Mouse (Mus musculus): ENCODE measurements around the gene Teddm2. TPM values are rescaled to one million over a fixed set of nuclear protein-coding genes. Genes with fewer than 3 reads are reported as not detected.
A peak's percentile ranks its signal among the peaks of the same experiment; 100 is the strongest.
"Not testable (repeated sequence)": the region's sequence is repeated elsewhere in the genome, so short reads cannot be mapped to it uniquely, and the experiment has no call there.

Teddm2 gene
- polyA plus RNA-seq, 1 experiment from 2014 or later = 1.6 TPM

DNA sequence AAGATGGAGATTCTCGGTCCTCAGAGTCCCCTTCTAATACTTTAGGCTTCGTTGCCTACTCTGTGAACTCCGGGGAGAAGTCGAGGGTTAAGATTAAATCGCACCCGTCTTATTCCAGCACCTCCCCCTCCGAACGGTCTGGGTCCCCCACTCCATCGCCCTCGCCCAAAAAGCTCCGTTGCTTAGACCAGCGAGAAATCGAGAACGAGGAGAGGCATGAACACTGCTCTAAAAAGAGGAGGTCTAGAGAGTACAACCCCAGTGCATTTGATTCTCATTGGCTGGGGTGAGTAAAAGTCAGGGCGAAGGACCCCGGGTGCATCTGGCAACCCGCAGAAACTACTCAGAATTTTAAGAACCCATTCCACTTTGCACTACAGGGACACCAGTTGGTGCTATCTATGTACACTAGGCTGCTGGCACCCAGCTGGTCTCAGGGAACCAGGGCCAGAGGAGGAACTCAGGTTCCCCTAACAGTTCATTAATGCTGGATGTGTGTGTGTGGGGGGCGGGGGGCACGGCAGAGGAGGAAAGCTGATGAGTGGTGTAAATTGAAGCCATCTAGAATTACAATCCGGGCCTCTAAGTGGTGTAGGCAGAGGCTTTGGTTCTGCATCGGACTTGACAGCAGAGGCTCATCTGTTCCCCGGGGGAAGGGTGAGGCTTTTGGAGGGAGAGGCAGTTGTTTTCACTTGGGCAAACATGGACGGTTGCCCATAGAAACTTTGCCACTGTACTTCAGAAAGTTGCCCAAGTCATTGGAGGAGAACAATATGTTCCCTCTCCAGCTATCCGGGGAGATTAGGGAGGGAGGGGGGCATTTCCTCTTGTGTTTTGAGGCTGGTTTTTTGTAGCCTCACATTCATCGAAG, 1.1 kb upstream of the Teddm2 start:
- ATAC-seq (ENCODE audit: low FRiP score, low read depth) = no peak
- 2% methylated on average over 25 of the region's 25 CpGs for WGBS
- H3K4me2 ChIP-seq = peak overlapping the region; percentile 71

DNA sequence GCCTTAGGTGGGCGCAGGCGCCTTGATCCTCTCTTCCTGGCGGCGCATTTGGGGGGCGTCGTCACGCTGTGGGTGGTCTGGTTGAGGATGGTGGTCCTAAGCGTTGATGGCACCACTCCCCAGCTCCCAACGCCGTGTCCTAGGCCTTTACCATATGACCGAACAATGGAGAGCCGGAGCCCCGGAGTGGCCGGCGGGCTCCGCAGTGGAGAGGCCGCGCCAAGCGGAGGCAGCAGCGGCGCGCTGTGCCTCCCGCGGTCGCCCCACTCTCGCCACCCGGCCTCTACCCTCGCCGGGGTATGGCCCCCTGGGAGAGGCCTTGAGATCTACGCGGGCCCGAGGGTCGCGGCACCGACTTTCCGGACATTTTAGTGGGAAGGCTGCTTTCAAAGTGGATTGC, 353 bp upstream of the Teddm2 start:
- H3K4me2 ChIP-seq = peak overlapping the region; percentile 71
- WGBS = under 1% methylated on average over 36 of the region's 36 CpGs
- H3K9me3 ChIP-seq = no peaks in the 10 kb centered on the region

More for the DNA sequence above, 1.1 kb upstream of the Teddm2 start:
- Histone ChIP-seq H3K27ac (replicated peaks) (peak overlapping the region; percentile 95), H3K27me3 (no peaks in the 10 kb centered on the region), H3K4me1 (replicated peaks) (peaks cover 35% of the 10 kb centered on the region), H3K4me3 (peak overlapping the region; percentile 80), H3K36me3 (peaks cover 33% of the 10 kb centered on the region), H3K9ac (peak overlapping the region; percentile 96), H3K9me3 (no peaks in the 10 kb centered on the region)

DNA sequence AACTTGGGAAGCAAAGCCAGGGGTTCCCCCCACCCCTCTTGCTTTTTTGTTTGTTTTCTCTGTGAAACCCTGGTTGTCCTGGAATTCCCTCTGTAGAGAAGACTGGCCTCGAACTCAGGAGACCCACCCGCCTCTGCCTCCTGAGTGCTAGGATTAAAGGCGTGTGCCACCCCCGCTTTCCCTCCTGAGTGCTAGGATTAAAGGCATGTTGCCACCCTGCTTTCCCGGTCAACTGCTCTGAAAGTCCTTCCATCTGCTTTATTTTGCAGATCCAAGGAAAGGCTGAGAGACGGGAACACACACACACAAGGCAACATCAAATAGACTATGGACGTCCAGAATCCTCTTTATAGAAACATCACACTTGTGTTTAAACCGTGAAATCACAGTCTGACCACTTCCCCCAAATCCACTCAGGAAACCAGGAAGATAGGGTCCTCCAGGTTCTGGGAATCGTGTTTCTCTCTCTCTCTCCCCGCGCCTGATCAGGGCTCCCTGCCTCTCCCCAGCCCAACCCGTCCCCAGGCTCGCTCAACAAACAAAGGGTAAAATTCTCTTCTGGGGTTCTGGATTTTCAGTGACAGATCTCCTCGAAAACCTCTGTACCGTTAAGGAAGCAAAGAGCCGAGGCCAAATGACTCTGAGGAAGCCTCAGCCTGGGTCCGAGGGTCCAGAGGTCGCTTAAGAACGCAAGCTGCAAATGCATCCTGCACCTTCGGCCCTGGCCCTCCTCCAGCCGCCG, 868 bp downstream of the Teddm2 start:
- Histone ChIP-seq H3K9ac (peak overlapping the region; percentile 96), H3K4me2 (peak overlapping the region; percentile 71), H3K4me1 (replicated peaks) (peaks cover 37% of the 10 kb centered on the region), H3K27ac (replicated peaks) (peak overlapping the region; percentile 95), H3K27me3 (no peaks in the 10 kb centered on the region), H3K36me3 (peaks cover 14% of the 10 kb centered on the region), H3K4me3 (peak overlapping the region; percentile 80), H3K9me3 (no peaks in the 10 kb centered on the region)
- peak; percentile 55 for ATAC-seq (ENCODE audit: low FRiP score, low read depth)
- 16% methylated on average over 22 of the region's 22 CpGs for WGBS

More for the DNA sequence above, 353 bp upstream of the Teddm2 start:
- Histone ChIP-seq H3K4me1 (replicated peaks) (peaks cover 35% of the 10 kb centered on the region), H3K9ac (peak overlapping the region; percentile 96), H3K36me3 (peaks cover 26% of the 10 kb centered on the region), H3K27ac (replicated peaks) (peak overlapping the region; percentile 95), H3K4me3 (peak overlapping the region; percentile 80), H3K27me3 (no peaks in the 10 kb centered on the region)
- peak; percentile 47 for ATAC-seq (ENCODE audit: low FRiP score, low read depth)

DNA sequence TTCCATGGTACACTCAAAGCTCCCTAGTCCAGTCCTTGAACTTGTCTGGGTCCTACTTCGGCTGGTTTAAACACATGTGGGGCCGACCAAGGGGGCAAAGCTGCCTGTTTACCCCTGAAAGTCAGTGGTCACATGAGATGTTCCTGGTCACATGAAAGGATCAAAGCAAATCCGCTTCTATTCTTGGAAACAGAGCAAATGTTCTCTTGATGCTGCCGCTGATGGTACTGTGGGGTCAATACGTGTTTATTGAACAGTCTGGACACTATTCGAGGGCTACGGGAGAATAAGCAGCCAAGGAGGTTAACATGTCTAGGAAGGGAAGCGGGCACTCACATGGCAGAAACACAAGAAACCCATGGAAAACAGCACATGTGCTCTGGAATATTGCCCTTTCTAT, 2.8 kb downstream of the Teddm2 start:
- Histone ChIP-seq H3K9ac (no peak overlapping the region), H3K36me3 (no peaks in the 10 kb centered on the region), H3K27me3 (no peaks in the 10 kb centered on the region), H3K27ac (replicated peaks) (no peak overlapping the region), H3K4me2 (no peak overlapping the region), H3K4me3 (no peak overlapping the region), H3K4me1 (replicated peaks) (peaks cover 26% of the 10 kb centered on the region), H3K9me3 (no peaks in the 10 kb centered on the region)
- 88% methylated on average over 8 of the region's 8 CpGs for WGBS
- ATAC-seq (ENCODE audit: low FRiP score, low read depth) = no peak

DNA sequence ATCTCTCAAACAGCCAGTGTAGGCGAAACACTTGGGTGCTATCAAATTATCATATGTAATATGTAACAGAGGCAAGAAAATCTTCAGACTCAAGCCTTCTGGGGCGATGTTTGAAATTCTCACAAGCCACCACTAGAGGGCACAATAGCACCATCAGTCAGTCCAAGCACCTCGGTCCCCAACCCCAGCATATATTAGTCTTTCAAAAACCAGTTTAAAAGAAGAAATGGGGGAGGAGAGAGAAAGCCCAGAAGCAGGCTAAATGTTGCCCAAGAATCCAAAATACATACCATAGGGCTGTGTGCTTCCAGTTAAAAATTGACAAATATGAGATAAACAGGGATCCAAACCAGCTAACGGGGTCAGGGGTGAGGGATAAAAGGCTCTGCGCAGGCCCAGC, 5.0 kb downstream of the Teddm2 start:
- no peak overlapping the region for H3K27ac ChIP-seq (replicated peaks)
- peaks cover 13% of the 10 kb centered on the region for H3K4me1 ChIP-seq (replicated peaks)
- no peaks in the 10 kb centered on the region for H3K36me3 ChIP-seq
- H3K4me3 ChIP-seq = no peak overlapping the region
- 35% methylated on average over 5 of the region's 5 CpGs for WGBS
- no peak overlapping the region for H3K4me2 ChIP-seq
- H3K9me3 ChIP-seq = no peaks in the 10 kb centered on the region
- no peak overlapping the region for H3K9ac ChIP-seq
- H3K27me3 ChIP-seq = no peaks in the 10 kb centered on the region
- ATAC-seq (ENCODE audit: low FRiP score, low read depth) = no peak

DNA sequence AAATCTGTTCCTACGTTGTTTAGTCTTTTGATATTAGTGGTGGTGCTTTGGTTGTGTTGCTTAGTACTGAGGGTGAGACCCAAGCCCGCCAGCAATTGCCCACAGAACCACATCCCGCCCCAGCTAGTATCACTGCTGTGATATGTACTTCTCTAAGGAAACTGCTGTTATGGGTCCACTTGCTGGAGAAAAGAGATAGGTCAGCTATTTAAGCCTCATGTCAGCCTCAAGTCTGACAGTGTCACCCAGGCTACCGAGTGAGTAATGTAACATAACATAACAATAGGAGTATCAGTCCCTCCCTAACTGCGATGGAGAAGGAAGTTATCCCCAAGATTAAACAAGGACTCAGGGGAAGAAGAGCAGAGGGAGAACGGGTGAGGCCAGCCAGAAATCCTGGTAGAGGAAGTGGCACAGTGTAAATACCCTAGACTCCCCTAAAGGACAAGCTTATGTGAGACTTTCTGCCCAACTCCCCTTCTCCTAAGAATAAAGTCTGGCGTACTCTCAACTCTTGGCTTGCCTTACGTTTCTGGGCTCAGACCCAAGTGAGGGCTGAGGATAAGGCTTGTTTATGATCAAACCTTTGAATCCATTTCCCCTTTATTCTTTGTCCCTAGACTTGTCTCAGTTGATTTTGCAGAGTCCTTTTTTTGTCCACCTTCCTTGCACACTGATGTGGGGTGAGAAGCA, 5.7 kb downstream of the Teddm2 start:
- Histone ChIP-seq H3K9ac (no peak overlapping the region), H3K4me1 (replicated peaks) (peaks cover 13% of the 10 kb centered on the region), H3K4me3 (no peak overlapping the region), H3K27ac (replicated peaks) (0 out of 2 replicates have a peak overlapping the region, but pooled peaks have one; percentile 10), H3K4me2 (no peak overlapping the region), H3K9me3 (no peaks in the 10 kb centered on the region), H3K27me3 (no peaks in the 10 kb centered on the region), H3K36me3 (no peaks in the 10 kb centered on the region)
- 52% methylated on average over 8 of the region's 8 CpGs for WGBS
- ATAC-seq (ENCODE audit: low FRiP score, low read depth) = no peak

DNA sequence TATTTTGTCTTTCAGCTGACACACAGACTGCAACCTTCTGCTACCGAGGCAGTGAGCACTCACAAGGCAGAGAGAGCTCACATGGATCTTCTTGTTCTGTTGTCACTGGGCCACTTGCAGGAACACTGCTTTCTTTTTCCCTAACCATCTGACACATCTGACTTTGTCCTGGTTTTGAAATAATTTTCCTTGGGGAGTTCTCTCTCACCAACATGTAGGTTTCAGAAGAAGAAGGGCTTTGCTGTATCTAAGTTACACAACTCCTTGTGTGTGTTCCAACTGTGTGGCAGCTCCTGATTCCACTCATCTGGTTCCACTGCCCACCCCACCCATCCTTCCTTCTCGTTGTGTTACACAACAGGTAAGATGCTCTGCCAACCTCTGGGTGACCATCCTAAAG, 6.3 kb downstream of the Teddm2 start:
- Histone ChIP-seq H3K27me3 (no peaks in the 10 kb centered on the region), H3K36me3 (no peaks in the 10 kb centered on the region), H3K4me2 (no peak overlapping the region), H3K9ac (no peak overlapping the region), H3K4me3 (no peak overlapping the region), H3K4me1 (replicated peaks) (peaks cover 8% of the 10 kb centered on the region), H3K27ac (replicated peaks) (no peak overlapping the region), H3K9me3 (no peaks in the 10 kb centered on the region)
- no peak for ATAC-seq (ENCODE audit: low FRiP score, low read depth)
- 75% methylated on average over 2 of the region's 2 CpGs for WGBS

DNA sequence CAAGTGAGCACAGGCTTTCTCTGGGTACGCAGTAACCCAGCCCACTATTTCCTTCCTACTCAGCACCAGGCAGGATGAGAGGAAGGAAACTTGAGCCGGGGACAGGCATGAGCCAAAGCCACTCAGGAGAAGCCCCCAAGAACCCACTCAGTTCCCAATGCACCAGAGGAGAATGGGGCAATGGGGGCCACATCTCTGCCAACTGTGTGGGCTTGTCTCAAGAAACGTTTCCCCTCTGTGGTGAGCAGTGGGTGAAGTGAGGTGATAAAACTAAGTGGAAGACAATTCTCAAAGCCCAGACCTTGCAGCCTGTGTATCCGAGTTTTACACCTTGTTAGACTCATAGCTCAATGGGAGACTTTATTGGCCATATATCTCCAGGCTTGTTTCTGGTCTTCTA, 8.6 kb downstream of the Teddm2 start, which contains the start of gene Teddm1a:
Gene Teddm1a (plus strand): TSS at position 301 of the 400 bp plus-strand sequence.
- 84% methylated on average over 4 of the region's 4 CpGs for WGBS
- no peak within 1 kb of the TSS for H3K27ac ChIP-seq (replicated peaks)
- no peak for ATAC-seq (ENCODE audit: low FRiP score, low read depth)

DNA sequence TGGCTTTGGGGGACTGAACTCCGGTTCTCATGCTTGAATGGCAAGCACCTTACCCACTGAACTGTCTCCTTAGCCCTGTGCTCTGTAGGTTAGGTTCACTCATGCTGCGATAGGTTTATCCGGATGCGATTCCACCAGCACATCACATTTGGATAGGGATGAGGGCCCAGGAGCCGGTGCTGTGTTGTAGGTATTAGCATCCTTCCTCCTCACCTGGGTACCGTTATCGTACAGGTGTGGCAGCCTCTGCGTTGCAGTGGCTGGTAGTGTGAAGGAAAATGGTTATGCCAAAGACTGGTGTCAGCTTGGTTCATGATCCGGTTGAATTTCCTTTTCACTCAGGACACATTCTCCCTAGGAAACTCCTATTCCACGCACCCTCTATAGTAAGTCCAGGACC, 9.9 kb downstream of the Teddm2 start:
- Histone ChIP-seq H3K4me3 (no peak overlapping the region), H3K27ac (replicated peaks) (no peak overlapping the region), H3K4me2 (no peak overlapping the region), H3K9me3 (no peaks in the 10 kb centered on the region), H3K4me1 (replicated peaks) (peaks cover 5% of the 10 kb centered on the region; the same call in 1 of the 2 replicates), H3K9ac (no peak overlapping the region), H3K27me3 (no peaks in the 10 kb centered on the region), H3K36me3 (no peaks in the 10 kb centered on the region)
- 95% methylated on average over 10 of the region's 10 CpGs for WGBS
- no peak for ATAC-seq (ENCODE audit: low FRiP score, low read depth)

More for the DNA sequence above, 8.6 kb downstream of the Teddm2 start, which contains the start of gene Teddm1a:
- Histone ChIP-seq H3K4me2 (no peak within 1 kb of the TSS), H3K9ac (no peak within 1 kb of the TSS), H3K4me3 (no peak within 1 kb of the TSS), H3K4me1 (replicated peaks) (0 out of 2 replicates have a peak, but pooled peaks cover 3% of the 10 kb centered on the region), H3K9me3 (no peaks in the 10 kb centered on the region), H3K36me3 (no peaks in the 10 kb centered on the region), H3K27me3 (no peaks in the 10 kb centered on the region)

DNA sequence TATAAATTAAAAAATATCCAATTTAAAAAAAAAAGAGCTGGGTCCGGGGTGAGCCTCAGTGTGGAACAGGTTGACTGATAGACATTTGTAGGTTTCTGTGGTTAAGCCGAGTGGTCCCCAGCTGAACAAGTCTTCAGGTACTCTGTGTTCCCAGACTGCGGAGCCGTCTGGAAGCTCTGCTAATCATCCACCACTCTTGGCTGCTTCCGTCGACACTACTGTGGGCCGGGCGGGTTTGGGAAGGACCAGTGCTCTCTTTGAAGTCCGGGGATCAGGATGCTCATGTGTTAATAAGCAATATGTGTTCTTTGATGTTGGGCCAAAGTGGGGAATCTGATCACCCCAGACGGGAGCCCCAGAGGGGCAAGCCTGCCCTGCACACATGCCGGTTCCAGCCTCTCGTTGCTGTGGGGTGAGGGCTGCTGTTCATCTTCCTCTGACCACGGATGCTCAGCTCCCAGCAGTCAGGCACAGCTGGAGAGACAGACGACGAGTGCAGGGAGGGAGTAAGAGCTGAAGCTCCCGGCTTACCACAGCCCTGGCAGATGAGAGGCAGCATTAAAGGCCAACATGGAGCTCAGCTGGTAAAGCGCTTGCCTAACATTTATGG, 13.9 kb downstream of the Teddm2 start:
- peak; percentile 56; the same call in 1 of the 2 replicates for ATAC-seq (ENCODE audit: low FRiP score, low read depth)
- WGBS = 43% methylated on average over 17 of the region's 17 CpGs
- Histone ChIP-seq H3K9me3 (no peaks in the 10 kb centered on the region), H3K4me1 (replicated peaks) (peaks cover 3% of the 10 kb centered on the region; the same call in 1 of the 2 replicates), H3K36me3 (no peaks in the 10 kb centered on the region), H3K27ac (replicated peaks) (no peak overlapping the region), H3K4me2 (no peak overlapping the region), H3K9ac (no peak overlapping the region), H3K27me3 (no peaks in the 10 kb centered on the region), H3K4me3 (no peak overlapping the region)

DNA sequence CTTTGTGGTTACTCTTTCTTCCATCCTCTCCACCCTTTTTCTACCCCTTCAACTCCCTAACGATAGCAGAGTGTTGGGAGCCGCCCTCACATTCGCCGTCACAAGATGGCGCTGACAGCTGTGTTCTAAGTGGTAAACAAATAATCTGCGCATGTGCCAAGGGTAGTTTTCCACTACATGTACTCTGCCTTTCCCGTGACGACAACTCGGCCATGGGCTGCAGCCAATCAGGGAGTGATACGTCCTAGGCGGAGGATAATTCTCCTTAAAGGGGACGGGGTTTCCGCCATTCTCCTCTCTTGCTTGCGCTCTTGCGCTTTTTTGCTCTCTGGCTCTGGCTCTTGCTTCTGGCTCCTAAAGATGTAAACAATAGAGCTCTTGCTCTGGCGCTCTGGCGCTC, 19.6 kb downstream of the Teddm2 start:
- 96% methylated on average over 17 of the region's 17 CpGs for WGBS
- H3K9ac ChIP-seq; H3K4me2 ChIP-seq; H3K4me1 ChIP-seq (replicated peaks); H3K27ac ChIP-seq (replicated peaks); H3K27me3 ChIP-seq; H3K9me3 ChIP-seq; H3K4me3 ChIP-seq; H3K36me3 ChIP-seq; ATAC-seq (ENCODE audit: low FRiP score, low read depth): not testable (repeated sequence)
